Mouse (Mus musculus) cerebellum, postnatal 36 days (tissue): ENCODE measurements at regions not wholly inside any gene's neighbourhood (a gene's known extent, or its start where the extent isn't known, plus 50 kb on each side); places are given as distances from the start of the nearest gene placed in this dataset.

Experiments used
- DNase-seq, 2 experiments: peaks; one replicate each; pipeline ENCODE4 v3.0.0; 2021 to 2022; ENCODE audit warnings: mixed read lengths in 2 of 2

DNA sequence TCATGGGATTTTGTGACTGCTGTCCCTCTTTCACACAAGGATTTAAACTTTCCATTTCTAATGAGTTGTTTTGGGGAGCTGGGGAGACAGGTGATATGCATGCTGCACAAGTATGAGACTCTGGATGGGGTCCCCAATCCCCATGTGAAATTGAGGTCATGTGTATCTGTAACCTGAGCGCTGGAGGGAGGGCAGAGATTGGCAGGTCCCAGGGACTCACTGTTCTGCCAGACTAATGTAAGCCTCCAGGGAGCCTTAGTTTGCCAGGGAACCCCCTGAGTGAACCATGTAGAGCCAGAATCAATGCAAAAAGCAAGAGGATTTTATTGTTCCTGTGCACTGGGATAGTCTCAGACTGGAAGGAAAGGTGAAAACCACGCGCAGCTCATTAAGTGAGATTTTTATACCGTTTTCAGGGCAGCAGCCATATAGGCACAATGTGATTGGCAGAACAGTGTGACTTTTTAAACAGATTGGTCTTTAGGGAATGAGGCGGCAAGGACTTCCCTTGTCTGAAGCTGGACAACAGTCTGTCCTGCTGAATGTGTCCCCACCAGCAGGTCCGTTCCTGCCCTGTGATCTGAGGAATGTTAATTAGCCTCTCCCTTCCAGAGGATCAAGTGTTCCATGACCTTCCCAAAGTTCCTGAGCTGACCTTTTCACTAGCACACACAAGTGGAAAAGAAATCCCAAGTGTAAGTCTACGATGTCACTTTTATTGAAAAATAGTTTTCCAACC, 59.9 kb upstream of the Oxgr1 start:
- DNase-seq, result no peak

DNA sequence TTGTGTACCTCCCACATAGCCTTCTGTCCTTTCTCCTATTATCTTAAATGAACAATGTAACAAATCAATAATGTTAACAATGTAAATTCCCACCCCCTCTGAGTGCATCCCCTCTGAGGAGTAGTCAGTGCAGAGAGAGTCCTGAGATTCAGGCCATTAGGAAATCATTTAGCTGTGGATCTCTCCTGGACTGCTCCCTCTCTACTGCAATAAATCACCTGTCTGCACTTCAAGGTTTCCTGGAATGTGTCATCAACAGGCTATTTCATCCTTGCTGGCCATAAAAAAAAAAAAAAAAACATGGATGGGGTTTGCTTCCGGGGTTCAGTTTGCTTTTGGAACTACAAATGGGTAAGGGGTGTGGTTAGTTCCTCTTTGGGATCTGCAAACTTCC, 60.5 kb upstream of the Oxgr1 start:
- DNase-seq, result no peak

DNA sequence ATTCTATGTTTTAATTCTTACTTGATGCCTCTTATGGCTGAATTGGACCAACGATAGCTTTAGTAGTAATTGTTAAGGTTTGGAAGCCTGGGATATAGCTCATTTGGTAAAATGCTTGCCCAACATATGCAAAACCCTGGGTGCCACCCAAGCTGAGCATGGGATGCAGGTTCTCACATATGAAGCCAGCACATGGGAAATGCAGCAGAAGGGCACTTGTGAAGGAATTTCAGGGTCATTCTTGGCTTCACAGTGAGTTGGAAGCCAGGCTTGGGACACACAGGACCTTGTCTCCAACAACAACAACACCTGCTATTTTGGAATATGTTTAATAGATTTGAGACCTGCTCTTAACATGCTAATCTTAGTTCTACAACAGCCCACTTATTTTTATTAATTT, 67.6 kb upstream of the Oxgr1 start:
- no peak for DNase-seq

DNA sequence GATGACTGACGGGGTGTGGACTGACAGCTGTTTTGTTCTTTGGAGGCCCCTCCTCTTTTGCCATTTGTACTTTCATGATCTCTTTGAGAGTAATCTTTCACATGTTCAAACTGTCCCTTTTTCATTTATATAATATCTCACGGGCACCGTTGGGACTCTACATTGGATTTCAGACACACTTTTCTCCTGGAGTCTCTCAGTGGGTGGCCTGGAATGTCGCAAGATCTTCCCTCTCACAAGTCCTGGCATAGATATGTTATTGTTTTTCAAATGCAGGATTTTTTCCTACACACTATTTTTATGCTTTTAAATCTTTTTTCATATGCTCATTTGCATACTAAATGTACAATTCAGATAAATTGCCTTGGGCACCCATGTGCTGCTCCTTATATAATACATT, 71.1 kb upstream of the Oxgr1 start:
- DNase-seq, result no peak

DNA sequence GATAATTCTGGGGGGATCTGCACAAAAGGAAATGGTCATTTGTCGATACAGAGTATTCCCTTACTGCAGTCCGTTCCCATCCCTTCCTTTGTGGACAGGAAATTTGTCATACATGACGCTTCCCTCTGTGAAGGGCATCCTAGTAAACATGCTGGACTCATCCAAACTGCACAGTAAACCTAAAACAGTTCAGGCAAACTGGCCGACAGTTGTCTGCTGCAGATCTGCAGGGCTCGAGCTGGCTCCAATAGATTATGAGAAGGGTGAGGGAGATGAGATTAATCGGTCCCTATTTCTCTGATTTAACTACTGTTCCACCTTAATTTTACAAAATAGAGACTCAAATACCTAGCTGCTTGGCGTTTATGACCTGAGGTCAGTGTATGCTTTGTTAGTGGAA, 76.3 kb upstream of the Oxgr1 start:
- DNase-seq, result peak in 1 of 2 experiments; percentile 26

DNA sequence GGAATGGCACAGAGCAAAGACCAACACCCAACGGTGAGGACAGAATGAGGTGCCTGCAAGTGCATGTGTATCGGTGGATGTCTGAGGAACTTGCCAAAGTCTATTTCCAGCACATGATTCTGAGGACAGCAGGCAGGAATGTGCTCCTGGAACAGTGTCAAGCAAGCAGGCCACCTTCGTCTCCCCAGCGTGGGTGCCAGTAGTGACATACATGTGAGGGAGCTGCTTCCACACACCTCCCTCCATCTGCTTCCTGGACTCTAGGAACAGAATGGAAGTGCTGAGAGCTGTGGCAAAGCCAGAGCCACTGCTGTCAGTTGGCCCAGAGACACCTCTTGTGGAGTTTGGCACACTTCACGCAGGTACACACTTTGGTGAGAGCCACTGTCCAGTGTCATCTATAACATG, 76.9 kb upstream of the Oxgr1 start:
- peak; percentile 86 to 90 for DNase-seq

DNA sequence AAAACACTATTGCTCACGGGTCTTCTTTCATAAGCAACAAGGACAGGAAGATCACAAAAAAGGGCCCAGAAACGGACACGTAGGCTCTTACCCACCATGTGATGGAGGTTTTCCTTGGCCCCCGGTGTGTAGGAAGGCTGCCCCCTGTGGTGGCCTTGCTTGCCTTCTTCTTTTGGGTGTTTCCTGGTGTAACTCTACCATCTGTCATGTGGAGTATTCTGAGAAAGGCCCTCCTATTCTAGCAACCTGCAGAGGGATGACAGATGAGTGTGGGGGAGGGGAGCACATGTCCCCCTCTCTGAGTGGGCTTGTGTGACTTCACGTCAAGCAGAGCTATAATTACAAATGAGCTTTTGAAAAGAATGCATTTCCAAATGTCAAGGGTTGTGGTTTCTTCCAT, 77.3 kb upstream of the Oxgr1 start:
- DNase-seq, result peak in 1 of 2 experiments; percentile 71

DNA sequence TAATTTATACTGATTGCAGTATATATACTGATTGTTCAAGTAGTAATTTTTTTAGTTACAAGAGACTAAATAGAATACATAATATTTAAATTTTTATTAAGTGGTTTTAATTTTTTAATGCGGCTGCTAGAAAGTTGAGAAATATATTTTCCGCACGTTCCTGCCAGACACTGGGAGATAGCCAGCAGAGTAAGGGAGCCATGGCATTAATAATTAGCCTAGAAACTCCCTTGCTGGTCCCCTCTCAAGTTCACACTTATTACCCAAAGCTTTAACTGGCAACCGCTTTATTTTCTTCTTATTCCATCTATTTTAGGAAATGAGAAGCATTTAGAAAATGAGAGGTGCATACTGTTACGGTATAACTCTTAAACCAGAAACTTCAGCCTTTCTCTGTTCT, 78.0 kb upstream of the Oxgr1 start:
- DNase-seq, result no peak

DNA sequence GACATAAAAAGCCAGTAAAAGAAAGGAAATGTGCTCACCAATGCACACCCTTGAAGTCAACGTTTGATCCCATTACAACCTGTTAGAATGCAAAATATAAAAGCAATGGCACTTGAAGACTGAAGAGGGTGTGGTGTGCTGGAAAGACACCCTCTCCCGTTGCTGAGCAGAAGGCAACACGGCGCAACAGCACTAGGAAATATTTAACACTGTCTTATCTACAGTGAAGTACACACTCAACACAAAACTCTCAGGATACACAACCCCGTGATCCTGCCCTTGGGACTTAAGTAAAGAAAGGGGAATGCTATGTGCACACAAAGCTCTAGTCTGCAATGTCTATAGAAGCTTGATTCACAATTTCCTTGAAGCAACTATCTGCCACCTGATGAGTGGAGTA, 83.1 kb upstream of the Oxgr1 start:
- DNase-seq, result no peak

DNA sequence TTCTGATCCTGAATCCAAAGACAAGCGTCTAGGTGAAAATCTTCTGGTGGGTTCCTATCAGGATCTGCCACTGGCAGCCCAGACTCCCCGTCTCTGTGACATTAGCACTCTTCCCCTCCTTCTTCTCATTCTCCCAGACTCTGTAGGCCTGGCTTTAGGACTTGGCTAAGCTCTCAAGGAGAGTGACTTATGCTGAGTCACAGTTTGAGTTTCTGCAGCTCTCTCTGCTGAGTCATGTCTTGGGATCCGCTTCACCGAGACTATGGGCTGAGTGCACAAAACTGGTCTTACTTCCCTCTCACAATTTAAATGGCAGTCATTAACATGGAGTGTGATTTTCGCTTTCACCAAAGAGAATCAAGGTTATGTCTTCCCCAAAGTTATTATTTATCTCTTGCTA, 85.2 kb upstream of the Oxgr1 start:
- DNase-seq, result no peak

DNA sequence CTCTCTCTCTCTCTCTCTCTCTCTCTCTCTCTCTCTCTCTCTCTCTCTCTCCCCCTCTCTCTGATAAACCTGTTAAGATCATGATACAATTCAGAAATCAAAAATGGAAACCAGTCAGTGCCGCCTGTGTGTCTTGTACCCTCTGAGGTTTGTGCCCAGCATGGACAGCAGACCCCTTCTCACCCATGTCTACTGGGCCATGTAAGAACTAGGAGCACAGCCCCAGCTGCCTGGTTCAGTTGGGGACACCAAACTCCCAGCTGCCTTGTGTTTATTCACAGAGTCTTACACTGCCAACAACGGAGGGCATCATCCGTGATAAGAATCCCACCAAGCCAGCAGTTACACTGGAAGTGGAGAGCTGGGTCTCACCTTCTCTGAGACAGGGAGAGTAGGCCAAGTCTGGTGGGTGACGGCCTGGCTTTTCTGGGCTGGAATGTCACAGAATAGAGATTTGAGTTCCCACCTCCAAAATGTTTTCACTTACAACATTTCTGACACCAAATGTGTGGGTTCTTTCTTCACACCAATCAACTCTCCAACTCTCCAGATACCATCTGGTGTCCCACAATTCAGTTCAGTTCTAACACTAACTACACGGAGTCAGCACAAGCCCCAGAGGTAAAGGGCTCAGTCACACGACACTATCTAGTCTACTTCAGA, 92.2 kb upstream of the Oxgr1 start:
- no peak for DNase-seq

DNA sequence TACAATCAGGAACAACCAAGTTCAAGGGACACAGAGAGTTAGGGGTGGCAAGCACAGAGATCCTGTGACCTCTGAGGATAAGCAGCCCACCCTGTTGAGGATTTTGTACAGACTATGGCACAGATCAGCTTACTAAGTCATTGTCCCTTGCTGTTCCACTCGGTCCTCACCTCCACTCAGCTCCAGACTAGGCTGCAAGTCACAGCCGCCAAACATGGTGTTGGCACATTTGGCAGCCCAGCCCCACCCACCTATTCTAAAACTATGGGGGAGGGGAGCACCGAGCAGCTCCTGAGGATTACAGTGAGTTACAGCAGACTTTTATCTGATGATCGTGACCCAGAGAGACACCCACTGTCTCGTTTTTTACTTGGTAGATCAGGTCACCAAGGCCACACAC, 93.0 kb upstream of the Oxgr1 start:
- no peak for DNase-seq

DNA sequence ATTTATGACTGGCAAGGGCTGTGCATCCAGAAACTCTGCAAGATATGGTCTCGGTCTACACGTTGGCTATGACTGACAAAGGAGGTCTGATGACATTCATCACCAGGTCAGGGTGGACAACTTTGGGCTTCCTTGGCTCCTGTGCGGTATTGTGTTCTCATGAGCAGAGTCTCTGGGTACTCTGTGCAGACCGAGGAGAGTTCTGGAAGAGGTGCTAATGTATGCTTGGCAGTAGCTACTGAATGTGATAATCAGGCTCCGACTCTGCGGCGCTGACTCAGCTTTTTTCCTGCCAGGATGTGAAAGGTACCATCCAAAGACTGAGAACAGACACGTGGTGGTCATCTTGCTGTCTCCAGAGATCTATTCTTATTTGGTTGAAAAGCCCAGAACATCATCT, 94.5 kb upstream of the Oxgr1 start:
- peak in 1 of 2 experiments; percentile 27 for DNase-seq

DNA sequence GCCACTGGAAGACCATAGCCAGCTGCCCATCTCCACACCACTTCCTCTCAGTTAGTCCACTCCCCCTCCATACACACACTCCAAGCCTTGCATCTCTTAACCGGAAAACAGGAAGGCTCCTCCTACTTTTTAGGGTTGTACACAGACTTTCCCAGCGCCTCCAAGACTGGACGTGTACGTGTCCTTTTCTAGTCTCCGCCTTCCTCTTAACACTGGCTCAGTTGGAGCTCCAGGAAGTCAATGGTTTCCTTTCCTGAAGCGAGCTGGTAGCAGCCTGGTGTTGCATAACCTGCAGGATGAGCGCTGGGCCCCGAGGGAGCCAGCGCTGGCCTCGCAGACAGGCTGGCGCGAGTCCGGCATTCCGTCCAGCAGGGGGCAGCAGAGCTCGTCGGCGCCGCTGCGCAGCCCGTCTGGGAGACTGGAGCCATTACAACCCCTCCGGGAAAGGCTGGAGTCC, 95.5 kb upstream of the Oxgr1 start:
- peak; percentile 88 to 92 for DNase-seq

DNA sequence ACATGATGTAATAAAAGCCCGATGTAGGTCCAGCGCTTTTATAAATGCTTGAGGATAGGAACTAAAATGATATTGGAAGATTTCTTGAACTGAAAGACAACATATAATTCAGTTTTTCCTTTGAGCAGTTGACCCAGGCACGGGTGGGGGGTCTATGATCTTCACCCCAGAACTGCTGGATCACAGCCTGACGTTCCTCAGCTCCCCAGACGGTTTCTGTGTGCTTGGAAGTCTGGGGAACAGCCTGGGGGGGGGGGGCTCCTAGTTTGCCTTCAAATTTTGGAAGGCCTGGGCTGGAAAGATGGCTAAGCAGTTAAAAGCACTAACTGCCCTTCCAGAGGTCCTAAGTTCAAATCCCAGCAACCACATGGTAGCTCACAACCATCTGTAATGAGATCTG, 96.3 kb upstream of the Oxgr1 start:
- DNase-seq, result no peak

DNA sequence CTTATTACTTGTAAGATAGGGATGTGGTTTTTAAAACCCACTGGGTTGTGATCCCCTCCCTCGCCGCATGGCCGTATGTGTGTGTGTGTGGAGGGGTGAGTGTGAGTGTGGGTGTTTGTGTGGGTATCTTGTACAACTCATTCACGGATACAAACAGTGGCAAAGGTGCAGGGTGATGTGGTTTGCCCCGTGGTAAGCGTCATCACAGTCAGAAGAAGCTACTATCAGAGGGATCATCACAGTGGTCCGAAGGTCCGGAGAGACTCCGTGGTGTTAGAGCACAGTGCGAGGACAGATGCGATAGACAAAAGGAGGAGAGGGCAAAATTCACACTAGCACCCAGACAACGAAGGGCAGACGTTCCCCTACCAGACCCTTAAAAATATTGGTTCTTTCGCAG, 97.0 kb upstream of the Oxgr1 start:
- DNase-seq, result no peak

DNA sequence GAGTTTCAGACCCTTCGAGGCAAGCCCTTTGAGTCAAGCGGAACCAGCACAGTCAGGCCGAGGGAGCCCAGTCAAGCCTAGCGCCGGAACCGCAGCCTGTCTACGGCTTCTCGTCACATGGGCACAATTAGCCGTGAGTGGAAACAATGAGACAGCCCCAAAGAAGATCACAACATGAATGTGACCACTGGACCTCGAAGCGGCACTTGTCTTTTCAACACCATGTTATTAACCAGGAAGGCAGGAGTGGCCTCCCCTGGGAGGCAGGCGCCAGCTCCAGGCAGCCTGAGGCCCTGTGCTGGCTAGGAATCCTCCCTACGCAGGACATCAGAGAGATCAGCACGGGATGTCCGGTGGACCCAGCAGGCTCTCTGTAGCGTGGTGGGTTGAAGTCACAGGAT, 97.4 kb upstream of the Oxgr1 start:
- DNase-seq, result no peak

DNA sequence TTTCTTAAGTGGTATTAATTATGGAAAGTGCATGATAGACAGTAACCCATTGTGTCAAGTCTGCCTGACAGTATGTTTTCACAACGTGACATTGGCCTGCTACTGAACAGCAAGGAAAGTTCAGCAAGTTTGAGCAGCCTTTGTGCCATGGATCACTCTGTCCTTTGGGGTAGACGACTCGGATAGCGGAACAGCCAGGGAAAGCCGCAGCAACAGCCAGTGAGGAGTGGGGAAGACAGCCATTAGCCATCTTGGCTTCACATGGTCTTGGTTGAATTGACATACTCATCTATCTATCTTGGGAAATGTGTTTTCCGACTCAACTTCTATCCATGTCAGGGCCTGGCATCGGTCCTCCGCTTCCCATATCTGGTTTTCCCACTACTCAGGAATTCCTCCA, 98.0 kb upstream of the Oxgr1 start:
- DNase-seq, result no peak

DNA sequence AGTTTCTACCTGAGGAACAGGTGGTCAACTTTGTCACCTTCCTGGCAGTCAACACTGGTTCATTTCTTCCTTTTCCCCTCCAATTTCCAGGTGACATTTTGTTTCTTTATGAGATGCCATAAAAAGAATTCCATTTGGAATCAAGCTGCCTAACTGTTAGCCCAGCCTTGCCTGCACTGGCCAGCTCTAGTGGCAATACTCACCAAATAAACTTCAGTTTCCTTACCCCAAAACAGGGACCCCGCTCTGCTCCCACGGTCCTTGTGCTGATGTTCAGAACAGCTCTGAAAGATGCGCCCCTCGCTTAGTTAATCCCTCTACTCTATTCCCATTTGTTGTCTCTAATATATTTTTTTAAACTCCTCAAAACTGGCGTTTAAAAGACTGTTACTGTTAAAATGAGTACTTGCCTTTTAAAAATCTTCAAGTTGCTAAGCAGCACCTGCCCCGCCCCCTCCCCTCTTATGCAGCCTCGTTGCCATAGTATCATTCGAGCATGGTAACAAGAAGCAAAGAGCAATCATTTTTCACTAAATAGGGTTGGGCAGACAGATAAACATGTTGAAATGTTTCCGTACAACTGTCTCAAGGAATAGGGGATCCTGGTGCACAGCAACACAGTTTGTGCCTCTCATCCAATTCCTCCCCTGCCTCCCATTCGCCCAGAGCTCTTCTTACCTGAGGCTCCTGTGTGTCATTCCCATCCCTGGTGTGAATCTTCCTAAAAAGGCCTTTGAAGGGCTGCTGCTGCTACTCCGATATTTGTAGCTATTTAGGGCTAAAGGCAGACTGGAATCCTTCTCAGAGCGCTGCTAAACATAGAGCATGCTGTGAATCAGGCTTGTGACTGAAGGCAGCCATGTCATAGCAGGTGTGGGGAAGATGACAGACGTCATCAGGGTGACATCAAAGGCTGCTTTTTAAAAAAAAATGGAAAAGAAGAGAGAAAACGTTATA, 98.8 kb upstream of the Oxgr1 start:
- DNase-seq, result no peak

DNA sequence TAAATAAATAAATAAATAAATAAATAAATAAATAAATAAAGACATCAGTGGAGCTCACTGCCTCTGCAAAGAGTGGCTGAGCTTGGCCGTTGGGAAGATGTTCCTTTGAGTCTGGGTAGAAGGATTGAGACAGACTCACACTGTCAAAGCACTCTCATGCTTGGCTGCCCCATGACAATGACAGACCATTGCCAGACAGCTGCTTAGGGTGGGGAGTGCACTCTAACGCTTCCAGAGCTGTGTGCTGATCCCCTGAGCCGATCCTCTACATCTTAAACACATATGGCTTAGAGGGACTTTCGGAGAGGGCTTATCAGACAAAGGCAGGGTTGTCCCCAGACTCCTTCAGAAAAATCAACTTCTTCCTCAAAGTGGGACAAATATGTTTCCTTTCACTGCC, 100.0 kb upstream of the Oxgr1 start:
- DNase-seq, result no peak

DNA sequence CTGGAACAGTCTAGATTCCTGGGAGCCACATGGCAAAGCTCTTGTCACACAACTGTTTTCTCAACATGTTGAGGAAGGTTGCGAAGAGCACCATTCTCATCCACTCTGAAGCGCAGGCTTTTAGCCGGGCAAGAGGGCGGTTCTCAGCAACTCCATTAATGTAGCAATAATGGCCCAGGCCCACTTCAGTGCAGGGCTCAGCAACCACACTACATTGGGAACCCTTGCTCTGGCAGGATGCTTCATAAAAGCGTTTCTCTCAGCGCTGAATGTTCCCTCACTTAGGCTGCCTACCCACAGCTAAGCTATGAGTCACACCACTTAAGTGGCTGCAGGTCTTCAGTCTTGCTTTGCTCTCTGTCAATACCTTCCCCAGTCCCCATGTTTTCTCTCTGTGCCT, 102.2 kb upstream of the Oxgr1 start:
- no peak for DNase-seq

DNA sequence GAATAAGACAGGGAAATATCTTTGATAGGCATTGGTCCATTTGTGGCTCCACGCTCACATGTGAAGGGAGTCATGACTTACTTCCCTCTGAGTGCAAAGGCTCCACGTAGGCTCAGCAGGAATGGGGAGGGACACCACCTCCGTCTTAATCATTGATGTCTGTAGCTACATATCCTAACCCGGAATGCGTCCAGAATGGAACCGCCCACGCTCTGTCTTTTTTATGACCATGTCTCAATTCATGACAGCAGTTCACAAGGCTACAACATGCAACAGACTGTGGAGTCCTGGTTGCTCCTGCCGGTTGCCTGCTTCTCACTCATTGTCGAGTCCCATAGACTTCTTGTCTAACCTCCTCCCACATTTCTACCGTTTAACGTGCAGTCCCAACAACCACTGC, 104.1 kb upstream of the Oxgr1 start:
- DNase-seq, result no peak

DNA sequence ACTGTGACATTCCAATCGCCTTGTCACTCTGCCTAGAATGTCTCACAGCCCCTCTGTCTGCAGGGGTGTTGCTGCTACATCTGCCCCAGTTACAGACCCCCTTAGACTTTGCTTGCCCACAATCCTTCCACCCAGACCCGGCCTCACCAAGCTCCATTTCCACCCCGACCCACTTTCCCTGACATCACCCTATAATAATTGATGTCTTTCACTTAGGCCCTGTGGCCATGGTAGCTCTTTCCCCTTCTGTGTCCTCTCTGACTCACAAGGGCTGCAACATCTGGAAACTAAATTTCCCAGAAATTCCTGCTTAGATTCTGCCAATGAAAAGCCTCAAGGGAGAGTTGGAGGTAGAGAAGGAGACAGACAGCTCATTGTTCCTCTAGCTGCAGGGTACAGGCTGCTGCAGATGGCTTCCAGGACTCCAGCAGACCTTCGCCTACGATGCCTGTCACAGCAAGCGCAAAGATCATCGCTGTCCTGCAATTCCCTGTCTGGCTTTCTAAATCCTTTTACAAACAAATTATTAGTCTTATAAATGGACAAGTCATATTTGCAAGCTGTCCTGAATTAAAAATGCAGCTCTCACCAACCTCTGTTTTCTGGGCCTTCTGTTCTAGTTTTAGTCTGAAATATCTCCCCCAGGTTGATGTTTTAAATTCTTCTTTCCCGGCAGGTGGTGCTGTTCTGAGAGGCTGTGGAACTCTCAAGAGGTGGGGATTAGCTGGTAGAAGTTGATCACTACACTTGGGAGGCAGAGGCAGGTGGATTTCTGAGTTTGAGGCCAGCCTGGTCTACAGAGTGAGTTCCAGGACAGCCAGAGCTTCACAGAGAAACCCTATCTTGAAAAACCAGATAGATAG, 104.9 kb upstream of the Oxgr1 start:
- DNase-seq, result no peak
